Comparison of ENCODE assay signal across 23 mouse cellular contexts in genomic region chr5:108211512-108211911, GRCm38 (mm10).
"Had no signal": no experiment of that assay in that cellular context is flagged by ENCODE, and none has a peak within 500 bp of the region (broad histone marks: within the 10 kb centered on the region; RNA-seq: fewer than 3 reads in every experiment).

No protein-coding gene starts in this region.

- H3K27me3 ChIP-seq: heart, embryonic 13.5 days; heart, embryonic 15.5 days; hindbrain, embryonic 13.5 days; hindbrain, embryonic 15.5 days; limb, embryonic 12.5 days; liver, embryonic 13.5 days; liver, embryonic 15.5 days had no signal

- H3K4me1 ChIP-seq: heart, embryonic 13.5 days; heart, embryonic 15.5 days; hindbrain, embryonic 13.5 days; hindbrain, embryonic 15.5 days; limb, embryonic 10.5 days; limb, embryonic 12.5 days; liver, embryonic 15.5 days had no signal

- H3K9ac ChIP-seq: heart, embryonic 13.5 days; heart, embryonic 15.5 days; hindbrain, embryonic 13.5 days; hindbrain, embryonic 15.5 days; limb, embryonic 12.5 days; liver, embryonic 13.5 days; liver, embryonic 15.5 days had no signal

- DNase-seq: gastrocnemius, postnatal 14 days; gastrocnemius, postnatal 36 days; heart, adult 11 months; heart, adult 2 months; heart, postnatal 14 days; heart, postnatal 36 days; kidney, adult 18-20 months; kidney, adult 8-10 months; kidney, postnatal 10 days; kidney, postnatal 25 days; kidney, postnatal 4 days; liver, embryonic 13.5 days had no signal

- ATAC-seq: hindbrain, postnatal 0 days had no signal

- H3K4me3 ChIP-seq: heart, adult 2 months; heart, embryonic 13.5 days; heart, embryonic 15.5 days; hindbrain, embryonic 13.5 days; hindbrain, embryonic 15.5 days; layer of hippocampus, adult 2 months; left cerebral cortex, adult 2 months; limb, embryonic 10.5 days; limb, embryonic 12.5 days; liver, embryonic 13.5 days; liver, embryonic 15.5 days had no signal

- H3K27ac ChIP-seq: heart, adult 2 months; heart, embryonic 13.5 days; heart, embryonic 15.5 days; hindbrain, embryonic 13.5 days; hindbrain, embryonic 15.5 days; hindbrain, postnatal 0 days; layer of hippocampus, adult 2 months; left cerebral cortex, adult 2 months; limb, embryonic 10.5 days; limb, embryonic 12.5 days; liver, embryonic 13.5 days; liver, embryonic 15.5 days had no signal

- H3K4me2 ChIP-seq: heart, embryonic 11.5 days; heart, embryonic 13.5 days; heart, embryonic 15.5 days; hindbrain, embryonic 13.5 days; hindbrain, embryonic 15.5 days; limb, embryonic 12.5 days; liver, embryonic 13.5 days; liver, embryonic 15.5 days had no signal

- H3K9me3 ChIP-seq: heart, embryonic 13.5 days; heart, embryonic 15.5 days; hindbrain, embryonic 13.5 days; hindbrain, embryonic 15.5 days; limb, embryonic 10.5 days; limb, embryonic 12.5 days; liver, embryonic 13.5 days; liver, embryonic 15.5 days had no signal

- H3K36me3 ChIP-seq: heart, embryonic 13.5 days; heart, embryonic 15.5 days; hindbrain, embryonic 13.5 days; hindbrain, embryonic 15.5 days; limb, embryonic 10.5 days; limb, embryonic 12.5 days; liver, embryonic 13.5 days had no signal
